Comparison of ENCODE assay signal across 27 mouse cellular contexts in genomic region chr16:75820963-75821362, GRCm38 (mm10). TPM values are rescaled to one million over a fixed set of nuclear protein-coding genes. Genes with fewer than 3 reads are reported as not detected.
DNase-seq lines count a peak whose midpoint lies in the region; ATAC-seq and TF ChIP-seq lines count a peak whose summit lies in the region.
"Had no signal": no experiment of that assay in that cellular context is flagged by ENCODE, and none has a peak within 500 bp of the region (broad histone marks: within the 10 kb centered on the region; RNA-seq: fewer than 3 reads in every experiment).

No protein-coding gene starts in this region.

- no peaks in the 10 kb centered on the region for H3K27me3 ChIP-seq in midbrain, embryonic 14.5 days (ENCODE audit: control insufficient read depth, insufficient read depth, low read length)
- H3K27me3 ChIP-seq in midbrain, embryonic 13.5 days, result no peaks in the 10 kb centered on the region
- no peaks in the 10 kb centered on the region for H3K27me3 ChIP-seq in myocyte (ENCODE audit: control insufficient read depth, insufficient read depth, insufficient read length)
- H3K27me3 ChIP-seq: embryonic facial prominence, embryonic 13.5 days; forebrain, embryonic 12.5 days; forebrain, embryonic 15.5 days; heart, embryonic 13.5 days had no signal

- H3K36me3 ChIP-seq in midbrain, embryonic 14.5 days (ENCODE audit: control insufficient read depth, insufficient read depth, low read length), result no peaks in the 10 kb centered on the region
- H3K36me3 ChIP-seq in midbrain, embryonic 13.5 days, result no peaks in the 10 kb centered on the region
- no peaks in the 10 kb centered on the region for H3K36me3 ChIP-seq in myocyte (ENCODE audit: control insufficient read depth, insufficient read depth)
- H3K36me3 ChIP-seq: embryonic facial prominence, embryonic 10.5 days; embryonic facial prominence, embryonic 13.5 days; forebrain, embryonic 12.5 days; forebrain, embryonic 15.5 days; heart, embryonic 10.5 days; heart, embryonic 13.5 days had no signal

- no peak for TF ChIP-seq POLR2A in myocyte (IDR thresholded peaks at IDR 0.05; ENCODE audit: insufficient read length, low read depth)

- H3K4me1 ChIP-seq in midbrain, embryonic 14.5 days (ENCODE audit: control insufficient read depth, insufficient read depth, low read length), result no peaks in the 10 kb centered on the region
- H3K4me1 ChIP-seq in midbrain, embryonic 13.5 days (replicated peaks), result no peaks in the 10 kb centered on the region
- H3K4me1 ChIP-seq: embryonic facial prominence, embryonic 10.5 days; embryonic facial prominence, embryonic 13.5 days; forebrain, embryonic 12.5 days; forebrain, embryonic 15.5 days; heart, embryonic 13.5 days had no signal

- no peak overlapping the region for H3ac ChIP-seq in myocyte (ENCODE audit: control insufficient read depth, insufficient read length)

- no peaks in the 10 kb centered on the region for H3K9me3 ChIP-seq in midbrain, embryonic 14.5 days (ENCODE audit: control insufficient read depth, low read length)
- H3K9me3 ChIP-seq in midbrain, embryonic 13.5 days, result no peaks in the 10 kb centered on the region
- H3K9me3 ChIP-seq: embryonic facial prominence, embryonic 10.5 days; embryonic facial prominence, embryonic 13.5 days; forebrain, embryonic 12.5 days; forebrain, embryonic 15.5 days; heart, embryonic 10.5 days; heart, embryonic 13.5 days had no signal

- no peak for ATAC-seq in midbrain, embryonic 14.5 days (ENCODE audit: low FRiP score, low TSS enrichment)
- ATAC-seq in midbrain, embryonic 13.5 days, result no peak
- ATAC-seq: activated CD4-positive, CD25-positive, alpha-beta regulatory T cell, adult 4 months; forebrain, embryonic 15.5 days; hindbrain, postnatal 0 days; inflammation-experienced regulatory T-cells, adult 6 months had no signal

- H3K4me3 ChIP-seq in midbrain, embryonic 14.5 days (replicated peaks; ENCODE audit: low read depth, low read length), result no peak overlapping the region
- no peak overlapping the region for H3K4me3 ChIP-seq in midbrain, embryonic 13.5 days (replicated peaks)
- no peak overlapping the region for H3K4me3 ChIP-seq in myocyte
- H3K4me3 ChIP-seq: embryonic facial prominence, embryonic 10.5 days; embryonic facial prominence, embryonic 13.5 days; erythroblast, embryonic 14.5 days; forebrain, embryonic 12.5 days; forebrain, embryonic 15.5 days; heart, embryonic 10.5 days; heart, embryonic 13.5 days had no signal

- DNase-seq in midbrain, embryonic 14.5 days, result peak; percentile 11
- DNase-seq in retina, postnatal 7 days (ENCODE audit: low read depth, low spot score), result peak; percentile 6
- no peak for DNase-seq in urinary bladder, postnatal 14 days (ENCODE audit: low spot score)
- DNase-seq in kidney, adult 18-20 months, result no peak
- DNase-seq: adrenal gland, adult 8-10 months; adrenal gland, postnatal 25 days; cerebellum, adult 18-20 months; cerebellum, adult 9-10 months; cerebellum, postnatal 36 days; embryo, embryonic 11 days; gastrocnemius, postnatal 25 days; heart, adult 18-20 months; heart, postnatal 14 days; heart, postnatal 4 days had no signal

- H3K9ac ChIP-seq in midbrain, embryonic 14.5 days (replicated peaks; ENCODE audit: low read length), result no peak overlapping the region
- no peak overlapping the region for H3K9ac ChIP-seq in midbrain, embryonic 13.5 days (replicated peaks)
- H3K9ac ChIP-seq: embryonic facial prominence, embryonic 13.5 days; forebrain, embryonic 12.5 days; forebrain, embryonic 15.5 days; heart, embryonic 13.5 days; hindbrain, embryonic 14.5 days had no signal

- no peak overlapping the region for H3K4me2 ChIP-seq in midbrain, embryonic 14.5 days (ENCODE audit: low read length)
- H3K4me2 ChIP-seq in midbrain, embryonic 13.5 days (replicated peaks), result no peak overlapping the region
- no peak overlapping the region for H3K4me2 ChIP-seq in myocyte (ENCODE audit: low read depth)
- H3K4me2 ChIP-seq: embryonic facial prominence, embryonic 13.5 days; forebrain, embryonic 12.5 days; forebrain, embryonic 15.5 days; heart, embryonic 13.5 days; hindbrain, embryonic 14.5 days had no signal

- 29% methylated on average over 3 of the region's 3 CpGs for WGBS in midbrain, embryonic 14.5 days
- WGBS in midbrain, embryonic 13.5 days, result 44% methylated on average over 3 of the region's 3 CpGs

- H3K27ac ChIP-seq in midbrain, embryonic 14.5 days (replicated peaks; ENCODE audit: low read depth, low read length), result no peak overlapping the region
- no peak overlapping the region for H3K27ac ChIP-seq in midbrain, embryonic 13.5 days
- H3K27ac ChIP-seq: embryonic facial prominence, embryonic 10.5 days; embryonic facial prominence, embryonic 13.5 days; forebrain, embryonic 12.5 days; forebrain, embryonic 15.5 days; heart, embryonic 10.5 days; heart, embryonic 13.5 days; hindbrain, embryonic 14.5 days; hindbrain, postnatal 0 days had no signal

- H3K79me2 ChIP-seq in myocyte (ENCODE audit: control insufficient read depth, insufficient read depth), result no peaks in the 10 kb centered on the region

TF ChIP-seq in myocyte, 11 proteins besides CTCF, POLR2A, EP300 and RAD21:
- TF ChIP-seq TCF12 (IDR thresholded peaks at IDR 0.05; ENCODE audit: insufficient read depth, poor library complexity, severe bottlenecking), result no peak
- TF ChIP-seq SRF (IDR thresholded peaks at IDR 0.05; ENCODE audit: control insufficient read depth, insufficient read length, low read depth), result no peak
- TF ChIP-seq REST (IDR thresholded peaks at IDR 0.05; ENCODE audit: insufficient read depth, insufficient read length), result no peak
- TF ChIP-seq MYOG (IDR thresholded peaks at IDR 0.05; ENCODE audit: control insufficient read depth in 1 of 3, insufficient read depth in 1 of 3, insufficient read length in 2 of 3, low read depth in 2 of 3), result no peak
- TF ChIP-seq USF1 (IDR thresholded peaks at IDR 0.05; ENCODE audit: low read depth), result peak; percentile 43
- TF ChIP-seq TCF3 (IDR thresholded peaks at IDR 0.05; ENCODE audit: insufficient read length, low read depth), result no peak
- no peak for TF ChIP-seq E2F4 (IDR thresholded peaks at IDR 0.05; ENCODE audit: insufficient read depth)
- TF ChIP-seq CEBPB (IDR thresholded peaks at IDR 0.05; ENCODE audit: insufficient read depth, poor library complexity, severe bottlenecking), result no peak

RNA-seq across cellular contexts. Expression of gene Hspa13, which starts 54.1 kb away (rescaled TPM):
- 50.0 and 54.0 TPM in 2 replicates for polyA plus RNA-seq in midbrain, embryonic 14.5 days (2014; fragmentation: Nextera tagmentation; extraction: Ambion mirVana)
- polyA plus RNA-seq in midbrain, embryonic 13.5 days (2015; fragmentation: Nextera tagmentation; extraction: Ambion mirVana), result 40.8 and 43.1 TPM in 2 replicates
- 6.0 TPM for polyA plus RNA-seq in myocyte (2012; fragmentation: generic; extraction: Trizol)

Comparison
In these comparisons a context has a peak if more than half of its experiments do, and no peak if none do; other contexts are left out.
1. DNase-seq: peak in midbrain, embryonic 14.5 days (single experiment) and retina, postnatal 7 days (single experiment); none in urinary bladder, postnatal 14 days (single experiment) and kidney, adult 18-20 months (single experiment).